Mouse (Mus musculus): ENCODE data around the gene Snap23. TPM values are rescaled to one million over a fixed set of nuclear protein-coding genes. Genes with fewer than 3 reads are reported as not detected.
"Not testable (repeated sequence)": the region's sequence is repeated elsewhere in the genome, so short reads cannot be mapped to it uniquely, and the experiment has no call there.

Snap23 gene
- 91.5 and 104 TPM in 2 replicates for total RNA-seq (2015)
- total RNA-seq (2017), result 110 and 138 TPM in 2 replicates

GRCm38 (mm10) chr2:120566886-120567797, at the start of gene Snap23:
Gene Snap23 (plus strand): TSS chr2:120567671.
- ATAC-seq (ENCODE audit: poor library complexity, severe bottlenecking), result peak; percentile 73

DNA sequence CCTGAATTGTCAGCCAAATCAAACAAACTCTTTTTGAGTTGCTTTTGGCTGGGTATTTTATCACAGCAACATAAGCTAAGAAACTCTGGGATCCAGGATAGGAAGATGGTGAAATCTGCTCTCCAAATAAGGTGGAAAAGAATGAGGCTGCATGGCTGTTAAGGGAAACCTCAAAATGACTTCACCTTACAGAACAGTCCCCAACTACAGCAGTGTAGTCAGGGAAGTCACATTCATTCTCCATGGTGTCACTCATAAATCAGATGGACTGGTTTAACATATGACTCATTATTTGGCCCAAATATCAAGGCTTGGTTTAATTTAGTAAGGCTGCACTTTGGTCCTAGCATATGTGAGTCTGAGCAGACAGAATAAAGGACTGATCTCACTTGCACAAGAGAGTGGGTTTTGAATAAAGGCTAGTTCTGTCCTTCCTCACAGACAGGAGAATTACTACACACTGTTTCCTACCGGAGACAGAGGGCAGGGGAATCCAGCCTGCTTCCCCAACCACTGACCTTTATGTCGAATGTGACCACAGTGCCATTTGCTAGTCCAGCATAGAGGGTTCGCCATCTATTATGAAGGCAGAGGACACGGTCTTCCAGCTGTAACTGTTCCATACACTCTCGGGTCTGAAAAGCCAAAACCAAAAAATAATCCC, 48.8 kb upstream of the Snap23 start:
- no peak for ATAC-seq (ENCODE audit: poor library complexity, severe bottlenecking)

DNA sequence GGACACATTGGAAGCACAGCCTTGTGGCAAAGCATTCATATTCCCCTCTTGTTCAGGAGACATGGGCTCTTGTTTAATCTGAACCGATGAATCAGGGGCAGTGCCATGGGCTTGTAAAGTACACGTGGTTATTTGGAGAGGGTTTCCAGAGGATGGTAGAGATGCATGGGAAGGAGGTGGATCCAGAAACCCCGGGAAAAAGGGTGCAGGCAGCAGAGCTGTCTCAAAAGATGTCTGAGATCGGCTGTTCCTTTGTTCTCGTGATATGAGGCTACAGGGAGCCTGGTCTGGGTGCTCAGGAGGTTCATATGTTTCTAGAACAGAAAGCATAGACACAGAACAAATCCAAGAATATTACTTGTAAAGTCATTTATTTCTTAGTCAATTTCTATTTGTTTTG, 40.7 kb upstream of the Snap23 start:
- ATAC-seq (ENCODE audit: poor library complexity, severe bottlenecking), result no peak

DNA sequence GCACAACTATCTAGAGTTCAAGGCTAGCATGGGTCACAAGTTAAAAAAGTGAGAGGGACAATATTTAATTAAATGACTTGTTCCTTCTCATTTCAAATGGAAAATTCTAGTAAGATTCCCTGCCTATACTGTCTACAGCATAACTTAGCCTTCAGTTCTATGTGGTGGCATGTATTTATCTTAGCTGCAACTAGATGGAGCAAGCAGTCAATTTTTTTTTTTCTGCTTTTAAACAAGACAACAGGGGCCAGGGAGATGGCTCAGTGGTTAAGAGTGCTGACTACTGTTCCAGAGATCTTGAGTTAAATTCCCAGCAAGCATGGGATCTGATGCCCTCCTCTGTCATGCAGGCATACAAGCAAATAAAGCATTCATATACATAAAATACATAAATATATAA, 37.9 kb upstream of the Snap23 start:
- no peak for ATAC-seq (ENCODE audit: poor library complexity, severe bottlenecking)

DNA sequence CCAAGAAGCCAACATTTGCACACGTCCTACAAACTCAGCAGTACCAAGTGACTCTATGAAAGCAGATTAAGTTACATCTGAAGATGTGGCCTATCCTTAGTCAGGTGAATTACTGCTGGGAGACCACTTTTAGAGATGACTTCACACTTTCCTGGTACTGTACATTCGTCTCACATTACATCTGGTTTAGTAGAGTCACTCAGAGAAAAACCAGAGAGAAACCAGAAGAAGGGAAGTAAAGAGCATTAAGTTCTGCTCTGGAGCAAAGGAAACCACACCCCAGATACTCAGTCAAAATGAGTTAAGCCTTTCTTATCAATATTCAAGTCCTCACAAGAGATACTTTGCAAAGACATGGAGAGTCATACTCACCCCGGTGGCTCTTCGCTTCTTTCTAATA, 36.2 kb upstream of the Snap23 start:
- no peak for ATAC-seq (ENCODE audit: poor library complexity, severe bottlenecking)

GRCm38 (mm10) chr2:120539333-120539732, 28.1 kb upstream of the Snap23 start:
- no peak for ATAC-seq (ENCODE audit: poor library complexity, severe bottlenecking)

DNA sequence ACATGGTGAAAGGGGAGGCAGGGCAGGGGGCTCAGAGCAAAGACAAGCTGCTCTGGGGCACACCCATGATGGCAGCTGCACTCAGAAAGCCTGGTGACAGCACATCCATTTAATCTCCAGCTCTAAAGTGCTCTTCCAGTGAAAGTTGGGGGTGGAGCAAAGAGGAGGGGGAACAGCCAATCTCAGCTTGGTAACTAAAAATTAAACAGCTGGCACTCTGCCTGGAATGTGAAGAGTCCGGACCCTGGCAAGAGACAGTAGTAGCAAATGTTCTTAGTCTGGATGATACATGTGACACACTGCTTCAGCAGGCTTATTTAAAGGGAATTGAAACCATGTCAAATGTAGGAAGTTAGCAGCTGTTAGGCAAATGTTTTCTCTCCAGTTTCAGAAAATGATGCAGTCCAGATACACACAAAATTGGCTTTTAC, 27.7 kb upstream of the Snap23 start:
- ATAC-seq (ENCODE audit: poor library complexity, severe bottlenecking), result peak; percentile 85

DNA sequence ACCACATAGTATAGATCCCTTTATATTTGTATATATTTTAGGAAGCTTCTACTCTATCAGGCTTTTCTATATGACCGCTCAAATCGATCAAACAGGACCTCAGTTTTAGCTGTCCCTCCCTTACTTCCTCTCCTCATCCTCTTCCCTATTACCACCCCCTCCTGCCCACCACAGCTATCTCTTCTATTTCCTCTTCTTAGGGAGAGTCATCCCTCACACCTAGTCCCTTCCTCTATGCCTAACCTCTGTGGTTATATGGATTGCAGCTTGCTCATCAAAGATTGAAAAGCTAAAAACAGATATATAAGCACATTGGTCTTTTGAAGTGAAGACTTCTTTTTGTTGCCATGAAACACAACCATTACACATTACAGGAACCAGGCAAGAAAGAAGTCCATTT, 22.7 kb upstream of the Snap23 start:
- ATAC-seq (ENCODE audit: poor library complexity, severe bottlenecking), result peak; percentile 68; the same call in 1 of the 2 replicates

GRCm38 (mm10) chr2:120556868-120557267, 10.6 kb upstream of the Snap23 start:
- ATAC-seq (ENCODE audit: poor library complexity, severe bottlenecking), result no peak

DNA sequence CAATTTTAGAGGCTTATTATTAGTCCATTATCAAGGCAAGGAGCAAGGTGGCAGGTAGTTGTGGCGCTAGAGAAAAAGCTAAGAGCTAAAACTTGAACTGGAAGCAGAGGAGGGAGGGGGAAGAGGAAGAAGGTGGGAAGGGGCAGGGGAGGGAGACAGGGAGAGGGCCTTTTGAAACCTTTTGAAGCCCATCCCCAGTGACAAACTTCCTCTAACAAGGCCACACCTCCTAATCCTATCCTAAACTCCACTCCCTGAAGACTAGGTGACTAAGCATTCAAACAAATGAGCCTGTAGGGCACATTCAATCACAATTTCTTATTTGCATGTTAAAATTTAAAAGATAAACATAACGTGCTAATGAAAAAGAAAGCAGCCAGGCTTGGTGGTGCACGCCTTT, 8.7 kb upstream of the Snap23 start:
- ATAC-seq (ENCODE audit: poor library complexity, severe bottlenecking), result peak; percentile 74

DNA sequence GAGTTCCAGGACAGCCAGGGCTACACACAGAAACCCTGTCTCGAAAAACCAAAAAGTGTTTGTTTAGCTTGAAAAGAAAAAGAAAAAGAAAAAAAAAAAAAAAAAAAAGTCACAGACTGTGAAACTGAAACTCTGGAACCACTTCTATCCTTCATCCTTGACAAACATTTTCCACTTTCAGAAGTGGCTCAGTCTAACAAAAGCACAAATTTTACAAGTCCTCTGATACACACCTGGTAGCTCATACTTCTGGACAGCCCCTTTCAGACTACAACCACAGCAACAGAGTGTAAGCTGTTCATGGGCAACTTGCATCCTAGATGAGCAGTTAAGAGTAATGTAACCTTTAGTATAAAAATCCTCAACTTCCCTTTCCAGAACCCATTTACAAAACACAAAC, 5.9 kb upstream of the Snap23 start:
- ATAC-seq (ENCODE audit: poor library complexity, severe bottlenecking), result no peak

- ATAC-seq (ENCODE audit: poor library complexity, severe bottlenecking), result peak; percentile 11; the same call in 1 of the 2 replicates
These were observed 4.6 kb upstream of the Snap23 start for GRCm38 (mm10) chr2:120562859-120563234.

DNA sequence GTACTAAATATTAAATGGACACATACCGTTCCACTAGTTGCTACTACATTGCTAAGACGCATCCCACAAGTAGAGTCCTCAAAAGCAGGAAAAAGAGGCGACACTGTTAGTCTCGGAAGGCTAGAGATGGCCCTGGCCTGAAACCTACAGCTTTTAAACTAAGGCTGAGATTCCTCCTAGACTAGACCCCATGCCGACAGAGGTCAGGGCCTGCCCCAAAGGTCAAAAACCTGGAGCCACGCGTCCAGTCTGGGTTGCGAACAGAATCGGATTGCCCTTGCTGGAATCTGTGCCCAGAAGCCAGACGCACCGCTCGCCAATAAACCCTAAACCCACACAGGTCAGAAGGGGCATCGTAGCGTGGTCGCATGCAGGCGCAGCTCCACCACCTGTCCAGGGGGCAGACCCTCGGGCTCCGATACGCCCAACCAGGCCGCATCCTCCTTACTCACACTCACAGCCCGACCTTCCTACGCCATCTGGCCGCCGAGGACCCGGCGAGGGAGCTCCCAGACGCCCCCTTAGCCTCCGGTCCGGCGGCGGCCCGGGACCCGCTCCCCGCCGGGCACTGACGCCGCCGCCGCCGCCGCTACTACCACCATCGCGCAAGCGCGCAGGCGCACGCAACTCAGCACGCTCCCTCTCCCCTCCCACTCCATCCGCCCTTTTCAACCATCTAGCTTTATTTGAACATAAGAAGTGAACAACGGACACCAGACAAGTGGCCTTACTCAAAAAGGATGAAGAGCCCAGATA, 4.1 kb upstream of the Snap23 start, which contains the start of gene Zfp106:
Zfp106 (minus strand) TSS at position 609 of the 756 bp plus-strand sequence.
- peak; percentile 73 for ATAC-seq (ENCODE audit: poor library complexity, severe bottlenecking)

DNA sequence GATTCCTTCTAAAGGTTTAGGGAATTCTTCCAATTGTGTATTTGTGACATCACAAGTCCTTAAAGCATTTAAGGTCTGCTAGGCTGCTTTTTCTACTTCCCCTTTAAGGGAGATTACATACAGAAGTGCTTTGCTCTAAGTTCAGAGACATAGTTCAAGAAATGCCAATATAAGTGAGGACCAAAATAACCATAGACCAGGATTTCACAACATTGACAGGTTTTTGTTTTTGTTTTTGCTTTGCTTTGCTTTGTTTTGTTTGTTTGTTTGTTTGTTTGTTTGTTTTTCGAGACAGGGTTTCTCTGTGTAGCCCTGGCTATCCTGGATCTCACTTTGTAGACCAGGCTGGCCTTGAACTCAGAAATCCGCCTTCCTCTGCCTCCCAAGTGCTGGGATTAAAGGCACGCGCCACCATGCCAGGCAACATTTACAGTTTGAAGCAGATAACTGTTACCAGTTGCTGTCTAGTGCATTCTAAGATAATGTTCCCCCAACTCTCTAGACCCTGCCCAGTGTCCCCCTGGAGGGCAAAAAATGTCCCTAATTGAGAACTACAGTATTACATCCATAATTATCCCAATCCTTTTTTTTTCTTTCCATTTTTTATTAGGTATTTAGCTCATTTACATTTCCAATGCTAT, 2.8 kb upstream of the Snap23 start:
- not testable (repeated sequence) for ATAC-seq (ENCODE audit: poor library complexity, severe bottlenecking)

GRCm38 (mm10) chr2:120565363-120565762, 2.1 kb upstream of the Snap23 start:
- ATAC-seq (ENCODE audit: poor library complexity, severe bottlenecking), result no peak

- ATAC-seq (ENCODE audit: poor library complexity, severe bottlenecking), result peak; percentile 43
These were observed 388 bp downstream of the Snap23 start for GRCm38 (mm10) chr2:120567798-120568320.

DNA sequence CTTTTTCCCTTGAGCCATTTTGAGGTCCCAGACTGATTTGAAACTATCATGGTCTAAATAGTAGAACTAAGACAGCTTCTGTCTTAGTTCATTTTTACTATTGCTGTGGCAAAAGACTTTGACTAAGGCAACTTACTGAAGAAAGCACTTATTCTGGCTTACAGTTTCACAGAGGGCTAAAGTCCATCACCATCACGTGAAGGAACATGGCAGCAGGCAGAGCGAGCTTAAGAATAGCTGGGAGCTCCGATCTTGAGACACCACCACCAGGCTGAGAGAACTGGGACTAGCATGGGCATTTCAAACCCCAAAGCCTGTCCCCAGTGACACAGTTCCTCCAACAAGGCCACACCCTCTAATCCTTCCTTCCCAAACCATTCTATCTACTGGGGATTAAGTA, 3.6 kb downstream of the Snap23 start:
- ATAC-seq (ENCODE audit: poor library complexity, severe bottlenecking), result no peak

- ATAC-seq (ENCODE audit: poor library complexity, severe bottlenecking), result peak; percentile 39; the same call in 1 of the 2 replicates
These were observed 4.7 kb downstream of the Snap23 start for GRCm38 (mm10) chr2:120572161-120572560.

GRCm38 (mm10) chr2:120575121-120575520, 7.7 kb downstream of the Snap23 start:
- ATAC-seq (ENCODE audit: poor library complexity, severe bottlenecking), result no peak

GRCm38 (mm10) chr2:120575978-120576377, 8.5 kb downstream of the Snap23 start:
- ATAC-seq (ENCODE audit: poor library complexity, severe bottlenecking), result 0 out of 2 replicates have a peak, but pooled peaks have one; percentile 14

Data from megakaryocyte, adult 5-6 weeks (primary cell).